Mouse (Mus musculus) gastrocnemius, adult 8-10 months (tissue): ENCODE data around the gene AC129217.1. TPM values are rescaled to one million over a fixed set of nuclear protein-coding genes. Genes with fewer than 3 reads are reported as not detected.
"Not testable (repeated sequence)": the region's sequence is repeated elsewhere in the genome, so short reads cannot be mapped to it uniquely, and the experiment has no call there.

ENCODE experiments used
- DNase-seq, 2 experiments: peaks; one replicate each; pipeline ENCODE4 v3.0.0; 2022; ENCODE audit warnings: low spot score in 2 of 2
- microRNA-seq: library from miRNA; unstranded; fragments of <30 nt; microRNA quantifications from one replicate; pipeline ENCODE4 v1.2.0, GENCODE M21; 2022
- total RNA-seq, 4 experiments: library from RNA; stranded (reverse); gene quantifications; 2 replicates each; pipeline ENCODE4 v1.2.4; 2022

Gene AC129217.1
- total RNA-seq, 4 experiments from 2014 or later: 2.0 TPM; not detected in 3

GRCm38 (mm10) chr19:8870381-8870780 is 40.8 kb downstream of the AC129217.1 start:
- not testable (repeated sequence) for DNase-seq

GRCm38 (mm10) chr19:8870838-8871237 is 41.3 kb downstream of the AC129217.1 start:
- no peak for DNase-seq

GRCm38 (mm10) chr19:8871267-8872186 is 42.0 kb downstream of the AC129217.1 start, which contains the start of gene Ubxn1:
TSS of gene Ubxn1 (plus strand) at chr19:8871496.
- peak; percentile 95 to 96 for DNase-seq

- DNase-seq: no peak
Observed at GRCm38 (mm10) chr19:8872266-8872840, 42.8 kb downstream of the AC129217.1 start.

- DNase-seq: no peak
Observed at GRCm38 (mm10) chr19:8875031-8875430, 45.5 kb downstream of the AC129217.1 start.

GRCm38 (mm10) chr19:8880311-8881033 is 50.9 kb downstream of the AC129217.1 start, which contains the start of gene Uqcc3:
TSS of gene Uqcc3 (minus strand) at chr19:8880923.
- peak; percentile 85 for DNase-seq

GRCm38 (mm10) chr19:8881034-8881392 is 51.4 kb downstream of the AC129217.1 start:
- no peak for DNase-seq

- no peak for DNase-seq
Observed at GRCm38 (mm10) chr19:8883616-8884015, 54.0 kb downstream of the AC129217.1 start, which contains the start of the genes Lbhd1 and Gm49403. TSS of gene Lbhd1 (plus strand) at chr19:8883732. TSS of gene Gm49403 (plus strand) at chr19:8883930.

- DNase-seq: no peak
Observed at GRCm38 (mm10) chr19:8886916-8887584, 57.5 kb downstream of the AC129217.1 start.

- DNase-seq: no peak
Observed at GRCm38 (mm10) chr19:8887585-8888463, 58.3 kb downstream of the AC129217.1 start.

GRCm38 (mm10) chr19:8888511-8889385 is 59.2 kb downstream of the AC129217.1 start, which contains the start of the genes 1810009A15Rik and Gm49416:
TSS of gene 1810009A15Rik (plus strand) at chr19:8888853.
TSS of gene Gm49416 (plus strand) at chr19:8888926.
- peak; percentile 86 to 91 for DNase-seq

Small RNA genes within 50 kb of the gene (microRNA-seq; reads per million reads assigned to microRNA genes)
- gene Mir5136: not detected

Other genes with a start within 250 kb of the AC129217.1 start
- not detected for gene Slc22a8, start 238.5 kb upstream of the AC129217.1 start, total RNA-seq
- not detected for gene Slc22a6, start 211.7 kb upstream of the AC129217.1 start, total RNA-seq
- gene Chrm1, start 166.0 kb upstream of the AC129217.1 start, total RNA-seq: not detected
- 10 to 100 TPM; 29.7 to 37.0 (median 31.1) TPM for gene Slc3a2, start 106.4 kb upstream of the AC129217.1 start, total RNA-seq
- 10 to 100 TPM; 14.0 to 16.7 (median 14.9) TPM for gene Wdr74, start 93.9 kb upstream of the AC129217.1 start, total RNA-seq
- not detected for gene 1700092M07Rik, start 89.1 kb upstream of the AC129217.1 start, total RNA-seq
- gene Stx5a, start 88.4 kb upstream of the AC129217.1 start, total RNA-seq: 10 to 100 TPM; 12.3 to 19.8 (median 14.9) TPM
- 10 to 100 TPM; 24.0 to 34.0 (median 27.7) TPM for gene Nxf1, start 72.7 kb upstream of the AC129217.1 start, total RNA-seq
- 100 to 1,000 TPM in 3 of 4 experiments, 10 to 100 TPM in 1; 99.3 to 133 (median 107) TPM for gene Tmem223, start 58.8 kb upstream of the AC129217.1 start, total RNA-seq
- 10 to 100 TPM in 1 of 4 experiments, 1 to 10 TPM in 3; 6.9 to 10.3 (median 8.8) TPM for gene Tmem179b, start 55.3 kb upstream of the AC129217.1 start, total RNA-seq
- 1 to 10 TPM; 3.6 to 5.0 (median 4.6) TPM for gene Taf6l, start 43.4 kb upstream of the AC129217.1 start, total RNA-seq
- gene Polr2g, start 31.2 kb upstream of the AC129217.1 start, total RNA-seq: 10 to 100 TPM; 36.0 to 42.5 (median 37.7) TPM
- 1 to 10 TPM in 1 of 4 experiments, under 1 TPM in 3; 0.82 to 1.1 (median 0.90) TPM for gene Zbtb3, start 27.2 kb upstream of the AC129217.1 start, total RNA-seq
- gene Ttc9c, start 10.4 kb upstream of the AC129217.1 start, total RNA-seq: 10 to 100 TPM; 11.4 to 12.7 (median 11.9) TPM
- gene Hnrnpul2, start 9.8 kb upstream of the AC129217.1 start, total RNA-seq: 10 to 100 TPM; 38.1 to 45.6 (median 44.3) TPM
- 10 to 100 TPM; 14.7 to 23.9 (median 20.0) TPM for gene Bscl2, start 7.7 kb downstream of the AC129217.1 start, total RNA-seq
- not detected for gene Gng3, start 9.4 kb downstream of the AC129217.1 start, total RNA-seq
- 1 to 10 TPM; 5.3 to 8.8 (median 7.0) TPM for gene Lrrn4cl, start 21.0 kb downstream of the AC129217.1 start, total RNA-seq
- gene Ubxn1, start 41.7 kb downstream of the AC129217.1 start, total RNA-seq: 100 to 1,000 TPM; 207 to 248 (median 231) TPM
- gene Uqcc3, start 51.1 kb downstream of the AC129217.1 start, total RNA-seq: 10 to 100 TPM; 58.7 to 74.6 (median 65.3) TPM
- gene Lbhd1, start 54.0 kb downstream of the AC129217.1 start, total RNA-seq: 1 to 10 TPM in 2 of 4 experiments, under 1 TPM in 2; 0.54 to 7.3 (median 1.7) TPM
- not detected for gene Gm49403, start 54.2 kb downstream of the AC129217.1 start, total RNA-seq
- 10 to 100 TPM; 13.8 to 16.3 (median 15.9) TPM for gene 1810009A15Rik, start 59.1 kb downstream of the AC129217.1 start, total RNA-seq
- gene Gm49416, start 59.2 kb downstream of the AC129217.1 start, total RNA-seq: 1 to 10 TPM in 3 of 4 experiments, not detected in 1; 2.6 to 5.7 (median 2.9) TPM
- 10 to 100 TPM; 10.3 to 13.0 (median 11.3) TPM for gene Ints5, start 63.2 kb downstream of the AC129217.1 start, total RNA-seq
- 10 to 100 TPM; 15.2 to 20.1 (median 18.9) TPM for gene Ganab, start 68.3 kb downstream of the AC129217.1 start, total RNA-seq
- gene B3gat3, start 90.6 kb downstream of the AC129217.1 start, total RNA-seq: 10 to 100 TPM; 36.8 to 39.0 (median 38.1) TPM
- gene Rom1, start 99.6 kb downstream of the AC129217.1 start, total RNA-seq: 1 to 10 TPM; 7.2 to 9.4 (median 8.7) TPM
- 1 to 10 TPM; 3.5 to 4.7 (median 4.3) TPM for gene Eml3, start 99.8 kb downstream of the AC129217.1 start, total RNA-seq
- 10 to 100 TPM; 21.0 to 25.7 (median 23.4) TPM for gene Mta2, start 112.1 kb downstream of the AC129217.1 start, total RNA-seq
- gene Tut1, start 124.1 kb downstream of the AC129217.1 start, total RNA-seq: 10 to 100 TPM in 1 of 4 experiments, 1 to 10 TPM in 3; 7.8 to 11.8 (median 9.0) TPM
- 100 to 1,000 TPM; 411 to 454 (median 425) TPM for gene Eef1g, start 137.3 kb downstream of the AC129217.1 start, total RNA-seq
- 100 to 1,000 TPM; 249 to 267 (median 253) TPM for gene Ahnak, start 159.5 kb downstream of the AC129217.1 start, total RNA-seq